Mouse (Mus musculus) urinary bladder, adult 2 months (tissue): Measurements from ENCODE around the gene Rasgrp3. TPM values are rescaled to one million over a fixed set of nuclear protein-coding genes. Genes with fewer than 3 reads are reported as not detected.

Experiments
- DNase-seq: peaks from one replicate; pipeline ENCODE4 v3.0.0; 2022; ENCODE audit warnings: low spot score
- polyA plus RNA-seq: library from polyadenylated mRNA; depleted of rRNA; stranded (reverse); fragments of >200 nt; gene quantifications from 2 replicates; pipeline ENCODE4 v1.2.3, GENCODE M21; 2012; rRNA removed

Rasgrp3 gene
- polyA plus RNA-seq, 1 experiment = 8.3 TPM

DNA sequence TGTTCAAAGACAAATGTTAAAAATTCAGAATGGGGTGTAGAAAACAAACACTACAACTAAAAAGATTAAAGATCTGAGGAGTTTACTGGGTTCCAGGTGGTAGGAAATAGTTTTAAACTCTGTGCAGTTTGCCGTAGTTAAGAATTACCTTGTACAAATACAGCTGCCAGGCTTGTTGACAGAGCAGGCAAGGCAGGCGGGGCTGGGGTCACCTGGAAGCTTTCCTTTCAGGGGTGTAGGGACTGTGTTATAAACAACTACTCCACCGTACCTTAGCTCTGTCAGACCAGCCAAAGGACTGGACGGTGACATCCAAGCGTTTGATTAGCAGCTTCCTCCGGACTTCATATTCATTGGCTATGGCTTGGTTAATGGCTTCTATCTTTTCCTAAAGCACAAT, 103.4 kb downstream of the Rasgrp3 start:
- no peak for DNase-seq

DNA sequence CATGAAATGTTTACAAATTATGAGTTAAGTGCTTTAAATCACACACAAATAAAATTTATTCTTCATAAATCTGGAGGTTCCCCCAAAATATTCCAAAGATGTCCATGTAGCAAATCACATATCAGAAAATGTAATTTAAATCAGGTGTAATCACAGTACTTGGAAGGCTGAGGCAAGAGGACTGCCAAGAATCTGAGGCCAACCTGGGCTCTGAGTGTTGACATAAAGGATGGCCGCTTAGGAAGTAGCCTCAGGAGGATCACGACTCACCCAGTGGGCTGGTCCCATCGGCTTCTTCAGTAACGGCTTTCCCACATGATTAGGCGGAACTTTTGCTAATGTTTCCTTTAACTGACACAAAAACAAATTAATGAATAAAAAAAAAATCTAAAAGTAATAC, 104.1 kb downstream of the Rasgrp3 start:
- no peak for DNase-seq

DNA sequence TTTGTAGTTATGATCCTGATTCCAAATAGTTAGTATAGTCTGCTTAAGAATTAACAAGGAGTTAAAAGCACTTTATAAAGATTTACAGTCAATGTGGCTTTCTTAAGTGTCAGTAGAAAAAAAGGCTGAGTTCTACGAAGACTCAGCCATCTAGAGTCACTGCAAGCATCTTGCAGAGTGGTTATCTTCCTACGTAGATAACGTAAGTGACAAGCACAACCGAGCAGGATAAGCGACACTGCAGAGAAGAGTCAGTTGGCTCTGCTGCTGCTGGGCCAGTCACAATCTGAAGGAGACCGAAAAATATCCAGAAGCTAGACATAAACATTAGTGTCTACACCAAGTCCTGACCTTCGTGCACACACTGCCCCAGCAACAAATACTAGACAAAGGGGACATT, 107.7 kb downstream of the Rasgrp3 start:
- DNase-seq = no peak

DNA sequence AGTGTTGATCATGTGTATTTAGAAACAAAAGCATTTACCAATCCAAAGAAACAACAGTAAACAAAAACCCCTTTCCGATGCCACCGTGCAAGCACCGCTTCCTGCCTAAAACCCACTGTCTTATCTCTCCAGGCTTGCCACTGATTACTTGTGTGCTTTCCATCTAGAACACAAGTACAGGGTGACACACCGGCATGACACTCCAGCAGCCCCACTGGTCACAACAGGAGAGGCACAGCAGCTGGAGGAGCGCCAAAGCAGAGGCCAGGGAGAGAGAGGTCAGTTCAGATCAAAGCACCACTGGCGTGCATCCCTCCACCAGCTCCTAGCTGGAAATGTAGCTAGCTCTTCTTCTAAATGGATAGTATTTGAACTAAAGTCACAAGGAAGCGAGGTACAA, 108.6 kb downstream of the Rasgrp3 start:
- DNase-seq = no peak

DNA sequence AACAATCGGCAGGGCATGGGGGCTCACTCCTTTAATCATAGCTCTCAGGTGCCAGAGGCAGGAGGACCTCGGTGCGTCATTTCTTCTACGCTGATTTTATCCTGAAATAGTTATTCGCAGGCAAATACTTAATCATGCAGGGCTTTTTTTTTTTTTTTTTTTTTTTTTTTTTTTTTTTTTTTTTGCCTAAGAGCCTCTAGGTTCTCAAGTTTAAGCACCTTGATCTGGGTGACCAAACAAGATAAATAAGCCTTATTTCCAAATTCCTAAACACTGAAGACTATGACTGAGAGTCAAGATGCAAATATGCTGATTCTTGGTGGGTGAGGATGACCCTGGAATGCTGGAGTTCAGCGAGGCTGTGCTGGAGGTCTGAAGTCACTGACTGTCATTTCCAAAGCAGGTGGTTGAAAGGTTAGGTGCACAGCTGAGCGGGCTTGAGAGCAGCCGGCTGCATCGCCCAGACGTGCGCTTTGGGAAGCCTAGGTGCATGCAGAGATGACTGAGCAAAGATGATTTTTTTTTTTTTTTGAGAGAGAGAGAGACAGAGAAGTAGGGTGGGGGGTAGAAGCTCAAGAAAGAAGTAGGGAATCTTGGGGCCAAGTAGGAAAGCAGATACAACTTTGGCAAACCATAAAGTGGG, 115.2 kb downstream of the Rasgrp3 start:
- DNase-seq = no peak

DNA sequence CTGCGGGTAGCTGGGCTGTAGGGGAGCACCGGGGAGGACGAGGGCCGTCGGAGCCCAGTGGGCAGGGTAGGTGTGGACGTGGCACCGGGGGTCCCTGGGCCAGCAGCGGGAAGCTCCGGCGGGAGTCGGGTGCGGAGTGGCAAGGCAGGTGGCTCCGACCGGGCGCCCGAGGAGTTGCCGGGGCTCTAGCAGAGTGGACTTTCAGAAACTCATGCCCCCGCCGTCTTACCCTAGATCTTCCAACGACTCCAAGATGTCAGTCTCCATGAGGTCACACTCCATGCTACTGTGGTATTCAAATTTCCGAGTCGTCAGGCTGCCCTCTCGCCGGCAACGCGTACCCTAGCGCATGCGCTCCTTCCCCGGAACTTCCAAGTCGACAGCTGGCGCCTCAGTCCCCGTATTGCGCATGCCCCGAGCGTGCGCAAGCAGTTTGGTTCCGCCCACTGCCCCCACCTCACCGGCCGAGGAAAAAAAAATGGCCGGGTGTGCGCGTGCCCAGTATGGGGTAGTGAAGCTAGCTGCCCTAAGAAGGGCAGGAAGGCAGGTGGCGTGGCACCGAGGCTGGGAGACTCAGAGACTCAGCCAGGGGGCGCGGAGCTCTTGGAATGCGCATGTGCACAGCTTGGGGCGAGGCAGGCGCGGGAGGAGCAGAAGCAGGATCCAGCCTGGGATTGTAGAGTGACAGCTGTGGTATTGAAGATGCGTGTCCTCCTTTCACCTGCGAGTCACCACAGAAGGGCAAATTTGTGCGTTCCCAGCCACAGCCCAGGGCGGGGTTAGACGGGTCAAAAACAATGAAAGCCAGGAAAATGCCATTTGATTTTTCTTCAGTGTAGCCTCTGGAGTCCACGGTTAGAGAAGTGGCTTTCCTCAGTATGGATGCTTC, 116.1 kb downstream of the Rasgrp3 start, which contains the start of gene Fam98a:
Gene Fam98a (minus strand): TSS at position 435 of the 889 bp plus-strand sequence.
- DNase-seq = peak; percentile 95

DNA sequence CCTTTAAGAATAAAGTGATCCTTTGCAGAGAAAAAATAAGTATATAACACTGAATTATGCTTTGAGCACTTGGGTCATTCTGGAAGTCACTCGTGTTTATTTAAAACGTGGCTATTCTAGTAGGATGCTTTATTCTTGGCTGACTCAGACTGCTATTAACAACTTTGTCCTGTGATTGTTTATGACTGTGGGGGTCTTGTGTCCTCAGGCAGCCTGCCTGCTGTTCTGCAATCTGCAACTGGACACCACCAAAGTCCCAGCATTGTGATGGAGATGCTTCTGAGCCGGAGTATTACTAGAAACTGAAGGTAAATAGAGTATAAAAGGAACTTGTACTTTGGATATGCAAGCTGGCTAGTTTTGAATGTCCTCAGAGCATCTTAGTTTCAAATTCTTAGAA, 121.3 kb downstream of the Rasgrp3 start:
- DNase-seq = no peak

DNA sequence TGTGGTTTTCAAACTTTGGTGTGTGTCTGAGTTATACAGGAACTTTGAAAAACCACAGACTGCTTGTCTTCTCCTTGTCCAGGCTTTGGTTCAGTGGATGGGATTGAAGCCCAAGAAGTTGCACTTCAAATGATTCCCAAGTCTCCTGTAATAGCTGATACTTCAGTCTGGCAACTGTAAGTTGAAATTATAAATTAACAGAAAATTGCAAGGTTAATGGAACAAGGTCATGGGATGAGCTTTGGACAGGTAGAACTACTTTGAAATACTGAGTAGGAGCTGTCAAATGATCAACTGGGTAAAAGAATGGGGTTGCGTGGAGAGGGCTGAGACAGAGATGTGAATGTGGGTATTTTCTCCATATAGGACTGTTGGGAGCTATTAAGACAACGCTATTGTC, 122.3 kb downstream of the Rasgrp3 start:
- no peak for DNase-seq

DNA sequence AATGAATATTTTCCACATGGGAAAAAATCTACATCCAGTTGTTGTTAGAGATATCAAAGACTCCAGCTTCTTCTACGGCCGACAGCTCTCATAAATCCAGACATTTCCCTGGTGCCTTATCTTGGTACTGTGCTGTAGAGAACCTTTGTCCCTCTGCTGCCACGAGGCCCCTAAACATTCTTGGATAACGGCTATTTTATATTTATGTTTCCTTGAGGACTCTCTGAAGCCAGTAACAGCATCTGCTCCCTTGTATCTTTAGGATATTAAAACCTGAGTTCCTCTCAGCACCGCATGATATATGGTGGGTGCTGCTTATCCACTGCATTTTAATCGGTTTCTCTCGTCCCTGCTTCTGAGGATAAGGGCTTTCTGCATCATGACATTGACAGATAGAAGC, 139.9 kb downstream of the Rasgrp3 start:
- no peak for DNase-seq

Other genes starting within 250 kb of the Rasgrp3 start
- gene Fam98a, start 116.0 kb downstream of the Rasgrp3 start, polyA plus RNA-seq = 36.9 and 40.5 TPM in 2 replicates